Mouse (Mus musculus) liver, embryonic 11.5 days (tissue): ENCODE measurements around the gene Il18bp. TPM values are rescaled to one million over a fixed set of nuclear protein-coding genes. Genes with fewer than 3 reads are reported as not detected.

ENCODE experiments used
- ATAC-seq: fragments of 200-750 bp; cut with Nextera tagmentation; replicated peaks from 2 replicates; pipeline ENCODE4 v1.8.0; 2017; ENCODE audit warnings: moderate number of reproducible peaks, mild to moderate bottlenecking, moderate TSS enrichment, moderate library complexity; ENCODE audit not compliant: low FRiP score
- DNase-seq: peaks from one replicate; pipeline ENCODE4 v3.0.0-alpha.2; 2017; ENCODE audit warnings: low spot score
- H3K27ac ChIP-seq: fragments of 300-500 bp; sonication (generic); 2 replicates; pipeline ENCODE4 v1.5.1; 2014; ENCODE audit warnings: mild to moderate bottlenecking, low read depth, low read length, control low read depth
- H3K27me3 ChIP-seq: fragments of 300-500 bp; sonication (generic); replicated peaks from 2 replicates; pipeline ENCODE4 v1.6.1; 2014; ENCODE audit warnings: low read length, mixed read lengths; ENCODE audit not compliant: control insufficient read depth, insufficient read depth
- H3K36me3 ChIP-seq: fragments of 300-500 bp; sonication (generic); 2 replicates; pipeline ENCODE4 v1.6.1; 2014; ENCODE audit warnings: mild to moderate bottlenecking, low read length, moderate library complexity, mixed read lengths; ENCODE audit not compliant: control insufficient read depth, insufficient read depth
- H3K4me1 ChIP-seq: fragments of 300-500 bp; sonication (generic); replicated peaks from 2 replicates; pipeline ENCODE4 v1.6.1; 2014; ENCODE audit warnings: low read length, mixed read lengths; ENCODE audit not compliant: control insufficient read depth, insufficient read depth
- H3K4me2 ChIP-seq: fragments of 300-500 bp; sonication (generic); 2 replicates; pipeline ENCODE4 v1.6.1; 2014; ENCODE audit warnings: mild to moderate bottlenecking, control low read depth, moderate library complexity
- H3K4me3 ChIP-seq: fragments of 300-500 bp; sonication (generic); 2 replicates; pipeline ENCODE4 v1.5.1; 2014; ENCODE audit warnings: low read depth, low read length, control low read depth
- H3K9ac ChIP-seq: fragments of 300-500 bp; sonication (generic); 2 replicates; pipeline ENCODE4 v1.6.1; 2014; ENCODE audit warnings: low read depth, low read length, control low read depth
- H3K9me3 ChIP-seq: fragments of 300-500 bp; sonication (generic); 2 replicates; pipeline ENCODE4 v1.6.1; 2016; ENCODE audit warnings: low read length, inconsistent platforms, mixed read lengths; ENCODE audit not compliant: control insufficient read depth
- WGBS: fragments of 180-500 bp; shearing (Covaris S2); extraction: QIAGEN DNeasy Blood & Tissue Kit; methylation state at CpG from one replicate; pipeline ENCODE4 v1.1.7; 2014; 5-methylcytosine and 5-hydroxymethylcytosine counted together
- polyA plus RNA-seq: library from polyadenylated mRNA; unstranded; fragments of >200 nt; fragmentation: Nextera tagmentation; extraction: Ambion mirVana; gene quantifications from 2 replicates; pipeline ENCODE4 v1.2.1, GENCODE M21; 2014

Gene Il18bp
- polyA plus RNA-seq, 1 experiment from 2014 or later = 2.4 TPM

DNA sequence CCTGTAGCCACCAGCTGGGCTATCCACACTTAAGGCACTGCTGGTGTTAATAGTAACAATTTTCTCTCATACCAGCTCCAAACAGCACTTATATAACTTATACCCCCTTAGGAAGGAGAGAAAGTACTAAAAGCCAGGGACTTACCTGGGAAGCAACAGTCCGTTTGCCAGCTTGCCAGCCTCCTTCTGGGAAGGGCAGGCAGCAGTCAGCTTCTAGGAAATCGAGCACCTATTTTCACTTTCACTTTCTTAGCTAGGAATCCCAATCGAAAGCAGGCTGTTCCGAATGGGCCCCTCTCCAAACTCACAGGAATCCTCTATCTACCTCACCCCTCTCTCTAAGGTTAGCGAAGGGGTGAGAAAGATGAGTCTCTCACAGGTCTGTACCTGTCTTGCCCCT lies 1.0 kb downstream of the Il18bp start:
- Histone ChIP-seq H3K4me1 (no peaks in the 10 kb centered on the region), H3K4me3 (no peak overlapping the region), H3K27me3 (no peaks in the 10 kb centered on the region), H3K36me3 (peaks cover 48% of the 10 kb centered on the region), H3K4me2 (no peak overlapping the region), H3K9ac (no peak overlapping the region), H3K27ac (no peak overlapping the region), H3K9me3 (no peaks in the 10 kb centered on the region)
- no peak for ATAC-seq
- no peak for DNase-seq
- WGBS = 82% methylated on average over 5 of the region's 5 CpGs

DNA sequence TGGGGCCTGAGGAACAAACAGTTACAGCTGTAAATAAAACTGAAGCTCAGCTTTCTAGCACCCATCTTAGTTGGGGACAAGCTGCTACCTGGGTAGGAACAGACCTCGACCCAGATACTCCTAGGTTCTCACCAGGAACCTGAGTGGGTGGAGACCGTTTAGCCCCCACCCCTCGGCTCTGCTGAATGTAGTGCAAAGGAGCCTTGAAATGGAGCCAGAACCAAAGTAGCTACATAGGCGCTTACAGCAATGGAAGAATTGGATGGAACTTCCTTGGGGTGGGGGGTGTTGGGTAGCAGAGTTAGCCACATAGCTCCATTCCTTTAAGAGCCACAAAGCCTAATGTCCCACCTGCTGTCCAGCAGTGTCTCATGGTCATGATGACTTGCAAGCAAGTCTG lies 1.6 kb downstream of the Il18bp start:
- no peak overlapping the region for H3K9ac ChIP-seq
- WGBS = 87% methylated on average over 4 of the region's 4 CpGs

DNA sequence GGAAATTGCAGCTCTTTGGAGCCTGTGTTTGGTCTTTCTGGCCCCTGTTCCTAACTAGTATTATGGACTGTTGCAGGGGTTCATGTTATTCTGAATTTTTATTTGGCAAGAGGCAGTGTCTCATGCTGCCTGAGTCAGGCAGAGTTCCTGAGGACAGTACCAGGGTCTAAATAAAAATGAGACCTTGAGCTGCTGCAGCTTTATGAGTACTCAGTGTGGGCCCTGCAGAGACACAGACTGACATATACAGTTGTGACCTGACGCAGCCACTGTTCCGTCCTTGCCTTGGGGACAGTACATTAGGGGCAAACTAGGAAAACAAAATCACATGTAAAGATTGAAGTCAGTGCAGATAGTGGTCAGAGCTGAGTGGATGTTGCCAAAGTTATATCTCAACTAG lies 3.5 kb downstream of the Il18bp start:
- peaks cover 71% of the 10 kb centered on the region for H3K36me3 ChIP-seq
- no peak overlapping the region for H3K4me3 ChIP-seq
- no peaks in the 10 kb centered on the region for H3K9me3 ChIP-seq
- H3K9ac ChIP-seq = no peak overlapping the region
- DNase-seq (no peak), ATAC-seq (no peak)
- WGBS = 89% methylated on average over 2 of the region's 2 CpGs
- no peaks in the 10 kb centered on the region for H3K27me3 ChIP-seq
- H3K27ac ChIP-seq = no peak overlapping the region
- H3K4me2 ChIP-seq = no peak overlapping the region
- 0 out of 2 replicates have a peak, but pooled peaks cover 2% of the 10 kb centered on the region for H3K4me1 ChIP-seq

More for the DNA sequence above, 1.6 kb downstream of the Il18bp start:
- Histone ChIP-seq H3K9me3 (no peaks in the 10 kb centered on the region), H3K4me3 (no peak overlapping the region), H3K4me2 (no peak overlapping the region), H3K27ac (no peak overlapping the region), H3K27me3 (no peaks in the 10 kb centered on the region), H3K36me3 (peaks cover 53% of the 10 kb centered on the region), H3K4me1 (no peaks in the 10 kb centered on the region)
- no peak for DNase-seq
- ATAC-seq = no peak

GRCm38 (mm10) chr7:102013416-102013815 lies 5.1 kb downstream of the Il18bp start:
- Histone ChIP-seq H3K27ac (no peak overlapping the region), H3K27me3 (no peaks in the 10 kb centered on the region), H3K4me1 (peaks cover 6% of the 10 kb centered on the region; the same call in 1 of the 2 replicates), H3K9ac (no peak overlapping the region), H3K4me2 (no peak overlapping the region), H3K36me3 (peaks cover 78% of the 10 kb centered on the region), H3K4me3 (no peak overlapping the region), H3K9me3 (no peaks in the 10 kb centered on the region)
- no peak for ATAC-seq
- no peak for DNase-seq
- 93% methylated on average over 8 of the region's 8 CpGs for WGBS

DNA sequence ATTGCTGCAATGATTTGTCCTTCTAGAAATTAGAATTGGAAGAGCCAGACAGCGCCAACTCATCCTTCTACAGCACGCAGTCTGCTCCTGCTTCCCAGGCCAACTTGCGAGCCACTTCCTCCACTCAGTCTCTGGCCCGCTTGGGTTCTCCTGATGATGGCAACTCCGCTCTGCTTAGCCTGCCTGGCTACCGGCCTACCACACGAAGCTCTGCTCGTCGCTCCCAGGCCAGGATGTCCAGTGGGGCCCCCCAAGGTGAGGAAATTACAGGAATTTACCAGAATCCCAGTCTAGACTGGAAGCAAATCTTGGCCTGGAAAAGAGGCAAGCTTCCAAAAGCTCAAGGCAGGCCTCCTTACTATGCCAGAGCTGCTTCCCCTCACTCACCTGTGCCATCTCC lies 6.6 kb downstream of the Il18bp start:
- H3K27ac ChIP-seq = no peak overlapping the region
- DNase-seq = no peak
- no peak for ATAC-seq
- peaks cover 80% of the 10 kb centered on the region for H3K36me3 ChIP-seq
- no peaks in the 10 kb centered on the region for H3K27me3 ChIP-seq
- 92% methylated on average over 9 of the region's 9 CpGs for WGBS
- no peak overlapping the region for H3K4me2 ChIP-seq
- H3K4me3 ChIP-seq = no peak overlapping the region
- H3K9ac ChIP-seq = no peak overlapping the region
- no peaks in the 10 kb centered on the region for H3K9me3 ChIP-seq
- H3K4me1 ChIP-seq = peaks cover 8% of the 10 kb centered on the region

GRCm38 (mm10) chr7:102006520-102006919 lies 12.0 kb downstream of the Il18bp start:
- ATAC-seq (peak; percentile 89), DNase-seq (no peak)
- no peaks in the 10 kb centered on the region for H3K27me3 ChIP-seq
- WGBS = 36% methylated on average over 1 of the region's 1 CpGs
- H3K4me3 ChIP-seq = no peak overlapping the region
- peaks cover 17% of the 10 kb centered on the region for H3K4me1 ChIP-seq
- no peaks in the 10 kb centered on the region for H3K9me3 ChIP-seq
- peak overlapping the region; percentile 25; the same call in 1 of the 2 replicates for H3K4me2 ChIP-seq
- H3K36me3 ChIP-seq = peaks cover 62% of the 10 kb centered on the region
- no peak overlapping the region for H3K9ac ChIP-seq
- peak overlapping the region; percentile 65; the same call in 1 of the 2 replicates for H3K27ac ChIP-seq

DNA sequence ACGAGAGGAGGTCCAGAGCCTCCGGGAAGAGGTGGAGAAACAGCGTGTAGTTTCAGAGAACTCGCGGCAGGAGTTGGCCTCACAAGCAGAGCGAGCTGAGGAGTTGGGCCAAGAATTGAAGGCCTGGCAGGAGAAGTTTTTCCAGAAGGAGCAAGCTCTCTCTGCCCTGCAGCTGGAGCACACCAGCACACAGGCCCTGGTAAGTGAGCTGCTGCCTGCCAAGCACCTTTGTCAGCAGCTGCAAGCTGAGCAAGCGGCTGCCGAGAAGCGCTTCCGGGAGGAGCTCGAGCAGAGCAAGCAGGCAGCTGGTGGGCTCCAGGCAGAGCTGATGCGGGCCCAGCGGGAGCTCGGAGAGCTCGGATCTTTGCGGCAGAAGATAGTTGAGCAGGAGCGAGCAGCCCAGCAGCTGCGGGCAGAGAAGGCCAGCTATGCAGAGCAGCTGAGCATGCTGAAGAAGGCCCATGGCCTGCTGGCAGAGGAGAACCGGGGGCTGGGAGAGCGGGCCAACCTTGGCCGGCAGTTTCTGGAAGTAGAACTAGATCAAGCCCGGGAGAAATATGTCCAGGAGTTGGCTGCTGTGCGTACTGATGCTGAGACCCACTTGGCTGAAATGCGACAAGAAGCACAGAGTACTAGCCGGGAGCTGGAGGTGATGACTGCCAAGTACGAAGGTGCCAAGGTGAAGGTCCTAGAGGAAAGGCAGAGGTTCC lies 17.4 kb downstream of the Il18bp start:
- H3K4me3 ChIP-seq = no peak overlapping the region
- no peak overlapping the region for H3K9ac ChIP-seq
- no peak overlapping the region for H3K4me2 ChIP-seq
- no peaks in the 10 kb centered on the region for H3K27me3 ChIP-seq
- no peak for ATAC-seq
- peaks cover 6% of the 10 kb centered on the region; the same call in 1 of the 2 replicates for H3K4me1 ChIP-seq
- WGBS = 94% methylated on average over 26 of the region's 26 CpGs
- no peak overlapping the region for H3K27ac ChIP-seq
- no peaks in the 10 kb centered on the region for H3K9me3 ChIP-seq
- DNase-seq = no peak
- peaks cover 72% of the 10 kb centered on the region for H3K36me3 ChIP-seq

- Histone ChIP-seq H3K36me3 (peaks cover 75% of the 10 kb centered on the region), H3K27ac (no peak overlapping the region), H3K4me2 (no peak overlapping the region), H3K9ac (no peak overlapping the region), H3K4me3 (no peak overlapping the region), H3K27me3 (no peaks in the 10 kb centered on the region), H3K4me1 (no peaks in the 10 kb centered on the region), H3K9me3 (no peaks in the 10 kb centered on the region)
- no peak for DNase-seq
- no peak for ATAC-seq
- WGBS = 90% methylated on average over 8 of the region's 8 CpGs
These were observed 18.2 kb downstream of the Il18bp start for GRCm38 (mm10) chr7:102000296-102000695.

DNA sequence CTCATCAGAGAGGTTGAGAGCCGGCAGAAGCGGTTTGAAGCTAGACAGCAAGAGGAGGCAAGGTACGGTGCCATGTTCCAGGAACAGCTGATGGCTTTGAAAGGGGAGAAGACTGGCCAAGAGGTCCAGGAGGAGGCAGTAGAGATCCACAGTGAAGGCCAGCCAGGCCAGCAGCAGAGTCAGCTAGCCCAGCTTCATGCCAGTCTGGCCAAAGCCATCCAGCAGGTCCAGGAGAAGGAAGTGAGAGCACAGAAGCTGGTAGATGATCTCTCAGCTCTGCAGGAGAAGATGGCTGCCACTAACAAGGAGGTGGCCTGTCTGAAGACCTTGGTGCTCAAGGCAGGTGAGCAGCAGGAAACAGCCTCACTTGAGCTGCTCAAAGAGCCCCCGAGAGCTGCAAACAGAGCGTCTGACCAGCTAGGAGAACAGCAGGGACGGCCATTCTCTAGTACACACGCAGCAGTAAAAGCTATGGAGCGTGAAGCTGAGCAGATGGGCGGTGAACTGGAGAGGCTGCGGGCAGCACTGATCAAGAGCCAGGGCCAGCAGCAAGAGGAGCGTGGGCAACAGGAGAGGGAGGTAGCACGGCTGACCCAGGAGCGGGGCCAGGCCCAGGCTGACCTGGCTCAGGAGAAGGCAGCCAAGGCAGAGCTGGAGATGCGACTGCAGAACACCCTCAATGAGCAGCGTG lies 18.9 kb downstream of the Il18bp start:
- no peak for ATAC-seq
- Histone ChIP-seq H3K36me3 (peaks cover 75% of the 10 kb centered on the region), H3K27ac (no peak overlapping the region), H3K4me3 (no peak overlapping the region), H3K4me2 (no peak overlapping the region), H3K27me3 (no peaks in the 10 kb centered on the region), H3K9ac (no peak overlapping the region), H3K4me1 (no peaks in the 10 kb centered on the region), H3K9me3 (no peaks in the 10 kb centered on the region)
- WGBS = 94% methylated on average over 15 of the region's 15 CpGs
- no peak for DNase-seq
